Mouse (Mus musculus): Measurements from ENCODE around the gene Ttc39b. TPM values are rescaled to one million over a fixed set of nuclear protein-coding genes. Genes with fewer than 3 reads are reported as not detected.
A peak's percentile ranks its signal among the peaks of the same experiment; 100 is the strongest.

Gene Ttc39b
- polyA plus RNA-seq, 1 experiment from 2014 or later: 3.4 TPM

DNA sequence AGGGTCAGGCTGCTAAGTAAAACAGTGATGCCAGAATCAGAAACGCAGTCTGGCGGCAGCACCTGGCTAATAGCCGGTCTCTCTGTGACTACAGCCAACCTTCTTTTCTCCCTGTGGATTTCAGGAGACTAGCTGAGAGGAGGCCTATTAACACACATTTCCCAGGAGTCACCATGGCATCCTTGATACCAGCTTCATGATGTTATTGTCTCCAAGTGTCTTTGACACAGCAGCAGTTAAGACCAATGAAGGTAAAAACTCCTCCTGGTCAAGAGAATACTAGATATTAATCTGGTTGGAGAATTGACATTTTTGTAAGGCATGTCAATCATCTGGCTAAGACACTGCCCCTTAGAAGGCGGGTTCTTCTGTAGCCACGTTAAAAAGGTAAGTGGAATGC lies 1.3 kb upstream of the Ttc39b start:
- H3K4me2 ChIP-seq (ENCODE audit: low read depth, low read length, severe bottlenecking): no peak overlapping the region
- H3K9me3 ChIP-seq (ENCODE audit: control insufficient read depth, low read length): no peaks in the 10 kb centered on the region
- no peak overlapping the region for H3K27ac ChIP-seq (ENCODE audit: low read depth, low read length)
- no peak overlapping the region for H3K4me3 ChIP-seq (ENCODE audit: low read depth, low read length)
- 0 out of 2 replicates have a peak, but pooled peaks cover 2% of the 10 kb centered on the region for H3K27me3 ChIP-seq (ENCODE audit: control insufficient read depth, insufficient read depth, low read length)
- 61% methylated on average over 5 of the region's 5 CpGs for WGBS
- no peak overlapping the region for H3K9ac ChIP-seq (ENCODE audit: low read length)
- no peaks in the 10 kb centered on the region for H3K36me3 ChIP-seq (ENCODE audit: control insufficient read depth, insufficient read depth, low read length)
- no peak for DNase-seq (ENCODE audit: low spot score)
- no peak for ATAC-seq (replicated peaks; ENCODE audit: low FRiP score)
- no peaks in the 10 kb centered on the region; the same call in 1 of the 2 replicates for H3K4me1 ChIP-seq (replicated peaks; ENCODE audit: control insufficient read depth, insufficient read depth, low read length)

DNA sequence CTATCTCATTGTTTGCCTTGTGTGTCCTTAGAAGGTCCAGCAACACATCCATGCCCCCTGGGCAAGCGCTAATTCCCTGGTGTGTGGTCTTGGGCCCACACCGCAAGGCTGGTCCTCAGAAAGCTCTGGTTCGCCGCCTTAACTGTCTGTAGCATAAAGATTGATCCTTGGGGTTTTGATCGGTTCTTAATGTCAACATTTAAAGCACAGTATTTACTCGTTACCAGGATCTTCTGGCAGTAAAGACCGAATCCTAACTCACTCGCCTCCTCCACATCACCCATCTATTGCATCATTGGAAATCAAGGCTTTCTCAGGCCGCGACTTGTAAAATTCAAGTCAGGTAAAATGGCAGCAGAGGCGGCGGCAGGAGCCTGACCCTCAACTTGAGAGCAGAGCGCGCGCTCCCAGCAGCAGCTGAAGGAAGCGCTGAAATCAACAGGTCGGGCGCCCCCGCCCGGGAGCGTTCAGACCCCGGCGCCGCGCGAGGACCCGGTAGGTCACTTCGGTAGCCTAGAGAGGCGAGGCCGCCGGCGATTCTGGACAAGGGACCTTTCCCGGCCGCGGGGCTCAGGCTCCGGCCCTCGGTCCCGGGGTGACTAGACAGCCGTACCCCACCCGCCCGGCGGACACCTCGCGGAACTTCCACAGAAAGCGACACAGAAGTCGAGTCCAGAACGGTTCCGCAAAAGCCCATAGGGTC lies 703 bp downstream of the Ttc39b start:
- DNase-seq (ENCODE audit: low spot score): peak; percentile 87
- peak; percentile 67 for ATAC-seq (replicated peaks; ENCODE audit: low FRiP score)
- peak overlapping the region; percentile 60 for H3K9ac ChIP-seq (ENCODE audit: low read length)
- peak overlapping the region; percentile 94 for H3K4me2 ChIP-seq (ENCODE audit: low read depth, low read length, severe bottlenecking)
- no peaks in the 10 kb centered on the region for H3K9me3 ChIP-seq (ENCODE audit: control insufficient read depth, low read length)
- 2% methylated on average over 48 of the region's 48 CpGs for WGBS
- H3K27ac ChIP-seq (ENCODE audit: low read depth, low read length): no peak overlapping the region
- H3K4me1 ChIP-seq (replicated peaks; ENCODE audit: control insufficient read depth, insufficient read depth, low read length): no peaks in the 10 kb centered on the region; the same call in 1 of the 2 replicates
- H3K27me3 ChIP-seq (ENCODE audit: control insufficient read depth, insufficient read depth, low read length): 0 out of 2 replicates have a peak, but pooled peaks cover 2% of the 10 kb centered on the region
- peak overlapping the region; percentile 67 for H3K4me3 ChIP-seq (ENCODE audit: low read depth, low read length)
- no peaks in the 10 kb centered on the region for H3K36me3 ChIP-seq (ENCODE audit: control insufficient read depth, insufficient read depth, low read length)

- DNase-seq (ENCODE audit: low spot score): no peak
- no peak overlapping the region for H3K27ac ChIP-seq (ENCODE audit: low read depth, low read length)
- H3K36me3 ChIP-seq (ENCODE audit: control insufficient read depth, insufficient read depth, low read length): no peaks in the 10 kb centered on the region
- no peak overlapping the region for H3K9ac ChIP-seq (ENCODE audit: low read length)
- H3K9me3 ChIP-seq (ENCODE audit: control insufficient read depth, low read length): no peaks in the 10 kb centered on the region
- ATAC-seq (replicated peaks; ENCODE audit: low FRiP score): no peak
- 92% methylated on average over 4 of the region's 4 CpGs for WGBS
- H3K4me1 ChIP-seq (replicated peaks; ENCODE audit: control insufficient read depth, insufficient read depth, low read length): no peaks in the 10 kb centered on the region; the same call in 1 of the 2 replicates
- H3K4me2 ChIP-seq (ENCODE audit: low read depth, low read length, severe bottlenecking): no peak overlapping the region
- no peaks in the 10 kb centered on the region for H3K27me3 ChIP-seq (ENCODE audit: control insufficient read depth, insufficient read depth, low read length)
- H3K4me3 ChIP-seq (ENCODE audit: low read depth, low read length): no peak overlapping the region
Observed at GRCm38 (mm10) chr4:83319736-83320135, 4.3 kb downstream of the Ttc39b start.

DNA sequence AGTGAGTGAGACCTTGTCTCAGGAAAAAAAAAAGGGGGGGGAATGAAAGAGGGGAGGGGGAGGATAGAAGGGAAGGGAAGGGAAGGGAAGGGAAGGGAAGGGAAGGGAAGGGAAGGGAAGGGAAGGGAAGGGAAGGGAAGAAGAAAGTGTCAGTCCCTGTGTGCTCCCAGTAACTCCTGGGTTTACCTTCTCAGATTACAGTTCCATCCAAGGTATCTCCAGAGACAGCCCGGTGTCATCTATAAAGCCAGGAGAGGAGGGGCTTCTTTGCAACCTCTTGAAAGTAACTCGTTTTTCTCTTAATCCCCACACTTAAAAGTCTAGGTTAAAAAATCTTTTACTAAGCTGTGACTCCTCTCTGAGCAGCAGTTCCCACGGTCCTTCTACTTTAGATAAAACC lies 5.3 kb downstream of the Ttc39b start:
- DNase-seq (ENCODE audit: low spot score) (no peak), ATAC-seq (replicated peaks; ENCODE audit: low FRiP score) (no peak)
- Histone ChIP-seq H3K4me1 (replicated peaks; ENCODE audit: control insufficient read depth, insufficient read depth, low read length) (no peaks in the 10 kb centered on the region), H3K36me3 (ENCODE audit: control insufficient read depth, insufficient read depth, low read length) (no peaks in the 10 kb centered on the region), H3K27ac (ENCODE audit: low read depth, low read length) (no peak overlapping the region), H3K9me3 (ENCODE audit: control insufficient read depth, low read length) (no peaks in the 10 kb centered on the region), H3K9ac (ENCODE audit: low read length) (no peak overlapping the region), H3K27me3 (ENCODE audit: control insufficient read depth, insufficient read depth, low read length) (no peaks in the 10 kb centered on the region), H3K4me2 (ENCODE audit: low read depth, low read length, severe bottlenecking) (no peak overlapping the region), H3K4me3 (ENCODE audit: low read depth, low read length) (no peak overlapping the region)
- 45% methylated on average over 3 of the region's 3 CpGs for WGBS

GRCm38 (mm10) chr4:83317826-83318348 lies 6.2 kb downstream of the Ttc39b start:
- H3K4me3 ChIP-seq (ENCODE audit: low read depth, low read length): no peak overlapping the region
- H3K4me1 ChIP-seq (replicated peaks; ENCODE audit: control insufficient read depth, insufficient read depth, low read length): no peaks in the 10 kb centered on the region
- 75% methylated on average over 3 of the region's 3 CpGs for WGBS
- no peaks in the 10 kb centered on the region for H3K27me3 ChIP-seq (ENCODE audit: control insufficient read depth, insufficient read depth, low read length)
- no peak overlapping the region for H3K27ac ChIP-seq (ENCODE audit: low read depth, low read length)
- no peaks in the 10 kb centered on the region for H3K36me3 ChIP-seq (ENCODE audit: control insufficient read depth, insufficient read depth, low read length)
- H3K9ac ChIP-seq (ENCODE audit: low read length): no peak overlapping the region
- H3K9me3 ChIP-seq (ENCODE audit: control insufficient read depth, low read length): no peaks in the 10 kb centered on the region
- no peak for DNase-seq (ENCODE audit: low spot score)
- H3K4me2 ChIP-seq (ENCODE audit: low read depth, low read length, severe bottlenecking): no peak overlapping the region
- ATAC-seq (replicated peaks; ENCODE audit: low FRiP score): no peak

DNA sequence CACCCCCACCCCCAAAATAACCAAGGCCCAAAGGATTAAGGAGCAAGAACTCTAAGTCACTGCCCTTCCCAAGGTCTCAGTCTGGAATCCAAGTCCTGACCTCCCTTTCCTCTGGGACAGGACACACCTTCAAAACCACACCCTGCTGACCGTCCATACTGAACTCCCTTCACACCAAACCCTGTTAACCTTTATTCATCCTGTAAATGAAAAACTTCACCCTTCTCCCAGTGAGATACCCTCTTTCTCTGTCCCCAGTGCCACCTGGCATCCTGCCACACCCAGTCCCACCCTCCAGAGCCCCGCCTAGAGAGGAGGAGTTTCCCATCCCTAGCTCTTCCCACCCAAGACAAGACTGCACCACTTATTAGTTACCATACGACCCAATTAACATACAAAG lies 7.3 kb downstream of the Ttc39b start:
- ATAC-seq (replicated peaks; ENCODE audit: low FRiP score) (no peak), DNase-seq (ENCODE audit: low spot score) (no peak)
- Histone ChIP-seq H3K27me3 (ENCODE audit: control insufficient read depth, insufficient read depth, low read length) (no peaks in the 10 kb centered on the region), H3K4me1 (replicated peaks; ENCODE audit: control insufficient read depth, insufficient read depth, low read length) (no peaks in the 10 kb centered on the region), H3K4me3 (ENCODE audit: low read depth, low read length) (no peak overlapping the region), H3K36me3 (ENCODE audit: control insufficient read depth, insufficient read depth, low read length) (no peaks in the 10 kb centered on the region), H3K4me2 (ENCODE audit: low read depth, low read length, severe bottlenecking) (no peak overlapping the region), H3K9ac (ENCODE audit: low read length) (no peak overlapping the region), H3K9me3 (ENCODE audit: control insufficient read depth, low read length) (no peaks in the 10 kb centered on the region), H3K27ac (ENCODE audit: low read depth, low read length) (no peak overlapping the region)
- 69% methylated on average over 3 of the region's 3 CpGs for WGBS

DNA sequence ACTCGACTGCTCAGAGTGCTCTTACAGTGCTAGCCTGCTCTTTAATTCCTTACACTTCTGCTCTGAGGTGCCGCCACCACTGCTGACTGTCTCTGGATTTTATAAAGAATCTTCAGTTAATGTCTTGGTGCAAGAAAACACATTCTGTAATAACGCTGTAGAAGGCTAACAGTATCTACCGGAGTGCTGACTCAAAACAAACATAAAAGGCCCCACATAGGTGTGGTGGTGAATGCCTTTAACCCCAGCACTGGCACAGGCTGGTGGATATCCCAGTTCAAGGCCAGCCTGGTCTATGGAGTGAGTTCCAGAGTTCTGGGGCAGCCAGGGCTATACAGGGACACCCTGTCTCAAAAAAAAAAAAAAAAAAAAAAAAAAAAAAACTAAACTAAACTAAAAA lies 8.1 kb downstream of the Ttc39b start:
- no peak overlapping the region for H3K9ac ChIP-seq (ENCODE audit: low read length)
- ATAC-seq (replicated peaks; ENCODE audit: low FRiP score): no peak
- no peak overlapping the region for H3K27ac ChIP-seq (ENCODE audit: low read depth, low read length)
- H3K4me2 ChIP-seq (ENCODE audit: low read depth, low read length, severe bottlenecking): no peak overlapping the region
- DNase-seq (ENCODE audit: low spot score): no peak
- H3K4me1 ChIP-seq (replicated peaks; ENCODE audit: control insufficient read depth, insufficient read depth, low read length): no peaks in the 10 kb centered on the region
- no peaks in the 10 kb centered on the region for H3K36me3 ChIP-seq (ENCODE audit: control insufficient read depth, insufficient read depth, low read length)
- H3K9me3 ChIP-seq (ENCODE audit: control insufficient read depth, low read length): no peaks in the 10 kb centered on the region
- whole genome bisulfite sequencing: 77% methylated on average over 4 of the region's 4 CpGs
- no peaks in the 10 kb centered on the region for H3K27me3 ChIP-seq (ENCODE audit: control insufficient read depth, insufficient read depth, low read length)
- H3K4me3 ChIP-seq (ENCODE audit: low read depth, low read length): no peak overlapping the region

DNA sequence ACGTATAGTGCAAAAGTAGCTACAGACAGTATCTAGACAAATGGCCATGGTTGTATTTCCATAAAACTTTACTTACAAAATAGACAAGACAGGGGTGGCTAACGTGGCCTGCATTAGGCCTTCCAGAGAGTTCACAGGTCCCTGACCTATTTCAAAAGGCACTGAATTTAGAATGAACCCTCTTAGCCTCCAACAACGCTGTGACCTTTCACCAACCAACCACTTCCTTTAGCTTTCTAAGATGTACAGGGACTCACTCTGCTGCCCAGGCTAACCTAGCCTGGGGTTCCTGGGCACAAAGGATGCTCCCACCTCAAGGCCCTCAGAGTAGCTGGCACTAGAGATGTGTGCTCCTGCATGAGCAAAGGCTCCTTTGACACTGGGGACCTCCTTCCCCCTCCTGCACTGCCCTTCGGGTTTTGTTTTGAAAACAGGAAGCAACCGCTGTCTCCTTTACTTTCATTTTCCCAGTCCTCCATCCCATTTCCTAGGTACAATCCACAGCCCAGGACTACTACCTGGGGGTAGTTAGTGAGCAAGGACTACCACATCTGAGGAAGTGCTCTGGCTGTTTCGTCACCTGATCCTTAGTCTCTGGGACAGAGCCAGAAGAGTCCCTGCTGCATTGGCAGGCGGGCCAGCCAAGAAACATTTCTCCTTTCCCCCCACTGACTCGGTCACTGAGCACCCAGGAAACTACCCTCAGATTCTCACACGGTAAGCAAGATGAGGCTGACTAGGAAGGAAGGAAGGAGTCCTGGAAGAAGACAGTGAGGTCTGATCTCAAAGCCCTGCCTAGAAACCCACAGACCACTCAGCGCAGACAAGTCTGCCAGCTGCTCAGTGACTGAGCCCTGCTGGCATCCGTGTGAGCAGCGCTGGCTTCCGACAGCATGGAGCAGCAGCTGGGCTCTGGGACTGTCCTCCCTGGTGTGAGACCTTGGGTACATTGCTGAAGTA lies 8.9 kb downstream of the Ttc39b start:
- Histone ChIP-seq H3K4me3 (ENCODE audit: low read depth, low read length) (no peak overlapping the region), H3K4me2 (ENCODE audit: low read depth, low read length, severe bottlenecking) (no peak overlapping the region), H3K36me3 (ENCODE audit: control insufficient read depth, insufficient read depth, low read length) (no peaks in the 10 kb centered on the region), H3K27me3 (ENCODE audit: control insufficient read depth, insufficient read depth, low read length) (no peaks in the 10 kb centered on the region), H3K9me3 (ENCODE audit: control insufficient read depth, low read length) (no peaks in the 10 kb centered on the region), H3K27ac (ENCODE audit: low read depth, low read length) (no peak overlapping the region), H3K9ac (ENCODE audit: low read length) (no peak overlapping the region; the same call in 1 of the 2 replicates), H3K4me1 (replicated peaks; ENCODE audit: control insufficient read depth, insufficient read depth, low read length) (no peaks in the 10 kb centered on the region)
- WGBS: 59% methylated on average over 13 of the region's 13 CpGs
- DNase-seq (ENCODE audit: low spot score) (no peak), ATAC-seq (replicated peaks; ENCODE audit: low FRiP score) (no peak)

Data from forebrain, embryonic 11.5 days (tissue).